Mouse (Mus musculus) embryo, embryonic 9.5 days (tissue): ENCODE measurements at regions not wholly inside any gene's neighbourhood (a gene's known extent, or its start where the extent isn't known, plus 50 kb on each side); places are given as distances from the start of the nearest gene placed in this dataset.
A peak's percentile ranks its signal among the peaks of the same experiment; 100 is the strongest.

Experiments used
- DNase-seq: peaks from one replicate; pipeline ENCODE4 v3.0.0-alpha.2; 2017; ENCODE audit errors: extremely low spot score

DNA sequence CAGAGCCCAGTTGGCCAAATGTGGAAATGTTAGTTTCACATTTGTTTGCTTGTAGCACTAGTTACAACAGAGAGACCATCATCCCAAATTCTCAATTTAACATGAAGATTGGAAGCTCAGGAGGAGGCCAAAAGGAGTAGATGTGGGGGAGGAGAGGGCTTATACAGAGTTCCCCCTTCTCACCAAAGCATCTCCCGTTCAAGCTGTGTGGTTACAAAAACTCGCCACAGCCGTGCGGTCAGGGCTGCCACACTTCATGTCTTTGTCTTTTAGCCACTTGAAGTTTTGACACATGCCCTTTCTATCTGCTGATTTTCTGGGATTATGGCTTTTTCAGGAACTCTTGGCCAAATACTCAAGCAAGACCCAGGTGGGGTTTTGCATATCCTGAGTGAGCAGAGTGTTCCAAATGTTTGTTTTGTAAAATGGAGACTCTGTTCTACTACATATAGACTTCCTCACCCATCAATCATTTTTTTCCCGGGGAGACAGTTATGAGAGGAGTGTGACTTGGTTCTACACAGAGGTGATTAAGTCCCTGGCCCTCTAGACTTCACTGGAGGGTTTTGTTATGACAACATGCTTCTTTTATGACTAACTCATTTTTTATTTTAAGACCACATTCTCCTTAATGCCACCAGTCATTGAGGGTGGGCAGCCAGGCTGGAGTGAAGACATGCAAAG is 605.4 kb upstream of the Sall1 start:
- DNase-seq = no peak

DNA sequence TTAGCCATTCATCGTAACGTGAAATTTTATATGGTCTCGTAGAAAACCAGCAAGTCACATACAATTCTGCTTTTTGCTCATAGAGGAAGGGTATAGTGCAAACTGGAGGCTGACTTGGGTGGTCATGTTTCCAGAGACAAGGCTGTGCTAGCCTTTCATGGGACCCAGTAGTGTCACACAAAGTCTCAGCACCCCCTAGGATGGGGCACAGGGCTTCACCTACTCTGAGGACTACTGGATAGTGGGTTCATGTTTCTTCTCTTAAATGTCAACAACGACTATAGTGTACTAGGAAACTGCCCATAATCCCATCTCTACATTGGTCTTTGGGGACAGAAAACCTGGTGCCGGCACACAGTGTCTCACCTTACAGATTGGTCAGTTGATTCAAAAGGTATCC is 603.0 kb upstream of the Sall1 start:
- no peak for DNase-seq

DNA sequence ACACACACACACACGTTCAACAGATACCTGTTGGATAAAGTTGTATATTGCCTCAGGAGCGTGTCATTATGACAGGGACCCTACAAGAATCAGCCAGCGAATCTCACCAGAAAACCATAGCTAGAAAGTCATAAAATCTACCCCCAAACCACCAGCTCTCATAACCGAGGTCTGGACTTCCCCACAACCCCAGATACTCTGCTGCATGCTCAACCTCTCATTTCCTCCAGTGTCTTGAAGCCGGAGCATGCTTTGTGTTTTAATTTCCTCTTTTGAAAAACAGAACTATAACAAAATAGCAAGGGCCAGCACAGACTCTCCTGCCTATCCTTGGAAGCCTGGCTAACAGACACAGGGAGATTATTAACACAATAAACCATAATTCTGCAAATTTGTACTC is 597.4 kb upstream of the Sall1 start:
- no peak for DNase-seq

DNA sequence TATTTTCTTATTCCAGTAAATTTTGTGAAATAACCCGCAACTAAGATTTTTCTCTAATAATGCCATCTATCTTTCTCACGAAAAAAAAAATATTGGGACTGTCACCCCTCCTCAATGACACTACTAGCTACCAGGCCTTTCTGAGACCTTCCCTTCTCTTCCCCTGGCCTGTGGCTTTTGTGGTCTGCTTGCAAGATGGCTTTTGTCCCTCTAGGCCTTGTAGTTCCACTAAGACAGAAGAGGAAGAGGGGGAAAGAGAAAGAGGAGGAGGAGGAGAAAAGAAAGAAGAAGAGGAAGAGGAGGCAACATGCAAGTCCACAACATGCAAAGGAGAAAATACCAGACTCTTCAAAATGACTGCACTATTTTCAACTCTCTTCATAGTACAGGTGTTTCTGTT is 590.9 kb upstream of the Sall1 start:
- no peak for DNase-seq

DNA sequence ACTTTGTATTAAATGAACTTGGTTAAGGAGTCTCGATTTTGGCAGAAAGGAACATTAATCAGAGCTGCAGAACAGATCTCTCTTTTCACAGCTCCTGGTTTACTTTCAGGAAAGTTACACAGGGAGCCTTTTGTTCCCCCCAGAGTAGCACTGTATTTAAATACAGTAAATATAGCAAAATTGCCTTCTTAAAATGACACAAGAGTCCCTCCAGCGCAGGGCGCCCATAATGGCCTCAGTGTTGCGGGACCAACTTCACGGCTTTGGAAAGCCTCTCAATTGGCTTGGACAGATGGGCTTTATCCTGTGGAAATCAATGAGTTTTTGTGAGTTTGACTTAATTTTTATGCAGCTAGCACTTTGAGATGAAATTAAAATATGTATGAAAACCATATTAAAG is 588.3 kb upstream of the Sall1 start:
- DNase-seq = no peak

GRCm38 (mm10) chr8:89630540-89630939 is 586.6 kb upstream of the Sall1 start:
- DNase-seq = no peak

DNA sequence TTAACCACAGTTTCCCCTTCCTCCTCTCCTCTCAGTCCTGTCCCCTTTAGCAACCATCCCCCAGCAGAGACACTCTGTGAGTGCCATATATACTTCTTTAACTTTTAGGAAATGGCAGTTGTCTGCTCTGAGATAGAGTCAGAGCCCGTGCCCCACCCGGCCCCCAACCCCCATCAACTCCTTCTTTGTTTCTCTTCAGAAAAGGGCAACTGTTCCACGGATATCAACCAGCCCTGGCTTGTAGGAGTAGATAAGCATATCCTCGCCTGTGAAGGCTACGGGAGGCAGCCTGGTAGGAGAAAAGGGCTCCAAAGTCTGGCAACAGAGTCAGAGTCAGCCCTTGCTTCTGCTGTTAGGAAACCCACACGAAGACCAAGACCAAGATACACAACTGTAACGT is 574.1 kb upstream of the Sall1 start:
- no peak for DNase-seq

DNA sequence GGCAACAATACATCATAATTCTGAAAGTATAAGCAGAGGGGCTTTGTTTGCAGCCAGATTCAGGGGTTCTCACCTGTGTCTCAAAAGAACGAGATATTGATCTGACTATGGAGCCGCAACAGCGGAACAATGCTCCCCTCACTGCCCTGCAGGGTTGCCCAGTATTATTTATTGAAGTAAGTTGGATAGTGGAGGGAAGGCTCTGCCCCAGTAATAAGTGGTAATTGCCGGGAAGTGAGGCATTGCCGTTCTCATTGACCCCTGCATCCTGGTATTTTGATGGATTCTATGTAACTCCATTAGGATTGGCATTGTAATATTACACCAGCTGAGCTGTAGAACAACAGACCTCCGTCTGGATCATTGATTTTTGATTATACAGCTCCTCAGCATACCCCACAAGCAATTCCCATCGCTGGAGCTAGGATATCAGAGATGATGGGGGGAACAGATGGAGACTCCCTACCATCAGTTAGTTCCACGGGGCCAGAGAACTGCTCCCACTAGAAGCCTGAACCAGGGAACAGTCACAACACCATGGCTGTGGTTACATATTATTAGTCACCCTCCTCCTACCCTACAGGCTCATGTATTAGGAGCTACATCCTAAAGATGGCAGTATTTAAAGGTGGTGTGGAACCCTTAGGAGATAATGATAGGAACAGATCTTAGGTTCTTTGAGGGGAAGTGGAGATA is 572.0 kb upstream of the Sall1 start:
- DNase-seq = no peak

GRCm38 (mm10) chr8:89609074-89609473 is 565.1 kb upstream of the Sall1 start:
- no peak for DNase-seq

DNA sequence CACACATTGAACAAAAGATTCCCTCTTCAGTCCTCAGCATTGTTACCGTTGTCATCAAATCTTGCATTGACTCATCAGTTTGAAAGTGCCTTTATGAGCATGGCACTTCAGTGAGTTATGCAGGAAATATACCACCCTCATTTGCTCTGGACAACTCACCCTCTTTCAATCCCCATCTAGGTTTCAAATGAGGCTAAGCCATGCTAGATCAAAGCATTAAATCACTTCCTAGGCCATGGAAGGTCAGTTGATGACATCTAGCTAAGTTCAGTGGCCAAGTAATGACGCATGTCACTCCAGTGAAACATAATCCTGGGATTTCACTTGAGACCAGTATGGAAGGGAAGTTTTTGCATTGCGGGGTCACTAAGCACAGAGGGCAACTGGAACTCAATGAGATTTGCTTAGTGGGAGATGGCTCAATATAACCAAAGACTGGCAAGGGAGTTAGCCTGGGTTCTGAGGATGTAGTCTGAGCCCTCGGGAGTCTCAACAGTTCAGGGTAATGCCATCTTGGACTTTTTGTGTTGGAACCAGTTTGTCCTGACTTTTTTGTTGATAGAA is 562.0 kb upstream of the Sall1 start:
- no peak for DNase-seq

- DNase-seq = no peak
These were observed 560.5 kb upstream of the Sall1 start for GRCm38 (mm10) chr8:89604461-89604860.

DNA sequence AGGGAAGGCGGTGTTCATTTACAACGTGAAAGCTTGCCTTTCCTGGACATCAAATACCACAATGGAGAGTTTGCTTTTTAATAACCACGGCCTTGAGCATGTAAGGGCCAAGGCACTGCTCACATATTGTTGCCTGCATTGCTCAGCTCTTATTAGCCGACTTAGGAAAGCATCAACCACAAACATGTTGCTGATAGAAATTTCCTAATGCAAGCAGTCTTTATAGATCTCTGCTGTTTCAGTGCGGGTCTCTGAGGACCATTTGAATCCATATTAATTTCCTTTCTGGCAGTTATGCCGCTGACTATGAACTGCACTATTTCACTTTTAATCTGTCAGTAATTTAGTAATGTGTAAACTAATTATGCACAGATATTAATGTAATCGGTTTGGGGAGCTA is 552.4 kb upstream of the Sall1 start:
- DNase-seq = no peak

- DNase-seq = no peak
These were observed 539.1 kb upstream of the Sall1 start for GRCm38 (mm10) chr8:89583091-89583490.

GRCm38 (mm10) chr8:89582566-89582965 is 538.6 kb upstream of the Sall1 start:
- DNase-seq = no peak

DNA sequence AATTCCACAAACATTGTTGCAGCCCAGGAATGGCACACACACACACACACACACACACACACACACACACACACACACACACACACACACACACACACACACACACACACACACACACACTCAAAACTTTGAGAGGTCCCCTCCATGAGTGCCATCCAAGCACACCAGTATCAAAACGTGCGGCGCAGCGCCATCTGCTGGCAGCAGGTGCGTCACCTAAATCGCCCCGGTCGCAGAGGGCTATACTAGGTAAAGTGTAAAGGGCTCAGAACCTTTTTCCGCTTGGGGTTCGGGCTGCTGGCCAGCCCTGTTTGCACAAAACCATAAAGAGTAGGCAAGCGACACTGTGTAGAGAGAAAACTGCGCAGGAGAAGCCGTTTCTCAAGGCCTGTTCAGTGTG is 527.9 kb upstream of the Sall1 start:
- peak; percentile 86 for DNase-seq

DNA sequence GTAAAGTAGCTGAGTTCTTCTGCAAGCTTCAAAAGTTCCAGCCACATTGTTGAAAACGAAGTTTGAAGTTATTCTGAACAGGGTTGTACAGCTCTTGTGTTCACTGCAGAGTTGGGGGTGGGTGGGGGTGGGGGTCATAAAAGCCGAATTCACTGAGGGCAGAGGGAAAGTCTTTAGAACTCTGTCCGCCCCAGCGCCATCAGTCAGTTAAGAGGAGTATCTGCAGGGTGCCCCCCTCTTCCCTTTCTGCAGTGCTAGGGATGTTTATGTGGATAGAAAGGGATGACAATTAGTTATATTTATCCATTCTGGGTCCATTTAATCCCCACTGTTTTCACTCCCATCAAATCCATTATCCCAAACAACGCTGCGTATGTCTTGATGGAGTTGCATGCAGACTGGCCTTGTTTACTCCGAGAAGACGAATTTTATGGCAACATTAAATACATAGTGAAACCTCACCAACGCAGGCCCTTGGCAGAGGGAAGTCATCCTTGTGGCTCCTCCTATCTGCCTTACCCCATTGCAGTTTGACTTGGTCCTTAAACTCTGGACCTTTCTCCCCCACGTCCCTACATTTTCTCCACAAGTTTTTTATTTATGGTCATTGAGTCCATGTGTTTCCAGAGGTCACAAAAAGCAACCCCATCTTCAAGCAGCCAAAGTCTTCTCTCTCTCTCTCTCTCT is 526.8 kb upstream of the Sall1 start:
- peak; percentile 29 for DNase-seq

DNA sequence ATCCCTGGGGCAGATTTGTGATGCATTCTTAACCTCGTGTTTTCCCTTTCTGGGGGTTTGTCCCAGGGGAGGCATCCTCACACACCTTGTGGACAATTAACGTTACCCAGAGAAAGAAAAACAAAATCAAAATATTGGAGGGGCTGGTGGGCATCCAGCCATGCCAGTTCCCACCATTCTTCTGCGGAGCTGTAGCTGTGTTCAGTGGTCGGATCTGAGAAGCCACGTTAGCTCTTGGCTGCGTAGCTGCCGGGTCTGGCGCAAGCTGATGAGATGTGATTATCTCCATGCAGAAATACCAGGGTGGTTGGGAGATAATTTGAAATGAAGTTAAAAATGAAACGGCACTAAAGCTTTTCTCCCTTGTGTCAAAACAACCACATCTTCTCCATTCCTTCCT is 525.4 kb upstream of the Sall1 start:
- DNase-seq = no peak

DNA sequence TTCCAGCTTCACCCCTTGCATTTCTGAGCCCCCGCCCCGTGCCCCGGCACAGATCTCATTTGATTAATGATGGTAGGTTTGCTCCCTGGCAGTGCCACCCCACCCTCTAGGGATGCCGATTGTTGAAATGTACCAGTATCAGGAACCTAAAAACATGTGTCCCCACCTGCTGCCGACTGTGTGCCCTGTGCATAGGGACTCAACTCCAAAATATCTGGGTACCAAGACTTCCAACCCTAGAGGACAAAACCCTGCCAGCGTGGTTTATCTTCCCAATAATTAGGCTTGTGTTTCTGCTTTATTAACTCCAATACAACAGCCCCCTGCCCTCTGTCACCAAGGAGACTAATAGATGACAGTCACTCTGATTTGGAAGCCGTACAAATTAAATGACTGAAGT is 524.7 kb upstream of the Sall1 start:
- DNase-seq = no peak

DNA sequence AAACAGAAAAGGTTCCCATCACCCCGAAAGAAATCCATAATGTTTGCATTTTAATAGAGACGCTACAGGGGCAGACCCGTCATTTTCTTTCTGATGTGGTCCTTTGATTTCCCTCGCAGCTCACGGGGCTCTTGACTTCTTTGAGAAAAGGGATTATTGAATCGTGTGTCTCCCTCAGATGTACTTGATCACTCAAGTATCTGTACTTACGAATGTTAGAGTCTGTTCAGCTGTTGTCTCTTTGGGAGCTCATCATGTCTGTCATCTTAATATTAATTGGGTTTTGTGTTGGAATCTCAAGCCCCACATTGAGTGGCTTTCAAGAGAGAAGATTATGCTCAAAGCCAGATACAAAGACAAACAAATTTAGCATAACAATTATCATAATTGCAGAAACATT is 523.0 kb upstream of the Sall1 start:
- no peak for DNase-seq

DNA sequence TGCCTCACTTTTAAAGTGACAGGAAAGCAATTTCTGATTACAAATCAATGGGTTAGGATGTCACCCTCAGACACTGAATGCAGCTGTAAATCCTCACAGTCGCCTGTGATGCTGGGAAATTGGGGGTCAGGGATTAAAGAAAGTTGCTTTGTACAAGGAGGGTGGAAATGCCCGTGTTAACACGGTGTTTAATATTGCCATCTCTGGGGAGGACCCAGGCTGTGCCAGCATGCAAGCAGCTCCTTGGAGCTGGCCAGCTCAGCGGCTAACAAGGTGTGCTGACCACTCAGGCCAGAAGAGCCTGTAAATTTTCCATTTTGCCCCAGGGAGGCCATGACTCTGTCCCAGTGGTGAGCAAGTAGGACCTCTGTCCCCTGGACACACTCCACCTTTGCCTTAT is 522.5 kb upstream of the Sall1 start:
- DNase-seq = no peak

GRCm38 (mm10) chr8:89565147-89565826 is 521.3 kb upstream of the Sall1 start:
- DNase-seq = no peak

- no peak for DNase-seq
These were observed 519.6 kb upstream of the Sall1 start for GRCm38 (mm10) chr8:89563544-89563943.
